Mouse (Mus musculus): ENCODE data around the gene Dll1. TPM values are rescaled to one million over a fixed set of nuclear protein-coding genes. Genes with fewer than 3 reads are reported as not detected.
A peak's percentile ranks its signal among the peaks of the same experiment; 100 is the strongest.

Gene Dll1
- total RNA-seq, 2 experiments from 2014 or later = 4.6 to 5.6 TPM

DNA sequence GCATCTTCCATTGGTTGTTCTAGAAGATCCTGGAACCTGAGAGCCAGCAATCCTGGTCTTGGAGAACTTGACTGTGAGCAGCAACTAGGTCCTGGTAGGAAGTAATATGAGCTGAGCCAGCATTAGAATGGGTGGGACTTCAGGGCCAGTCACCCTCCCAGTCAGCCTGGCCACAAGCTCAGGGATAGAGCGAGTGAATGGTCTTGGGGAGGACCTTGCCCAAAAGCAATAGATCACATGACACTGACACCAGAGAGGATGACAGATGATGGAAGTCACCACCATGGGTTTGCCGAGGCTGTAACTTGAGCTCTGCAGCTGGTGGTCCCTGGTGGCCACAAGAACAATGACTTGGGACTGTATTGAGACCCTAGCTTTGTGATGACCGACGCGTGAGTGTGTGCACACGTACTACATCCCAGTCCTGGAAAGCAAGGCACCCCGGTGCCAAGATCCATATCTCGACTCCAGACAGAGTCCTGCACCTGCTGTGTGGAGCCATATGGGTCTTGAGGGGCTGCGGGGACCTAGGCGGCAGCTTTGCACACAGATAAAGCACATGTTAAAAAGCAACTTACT, 46.8 kb downstream of the Dll1 start:
- DNase-seq = no peak

DNA sequence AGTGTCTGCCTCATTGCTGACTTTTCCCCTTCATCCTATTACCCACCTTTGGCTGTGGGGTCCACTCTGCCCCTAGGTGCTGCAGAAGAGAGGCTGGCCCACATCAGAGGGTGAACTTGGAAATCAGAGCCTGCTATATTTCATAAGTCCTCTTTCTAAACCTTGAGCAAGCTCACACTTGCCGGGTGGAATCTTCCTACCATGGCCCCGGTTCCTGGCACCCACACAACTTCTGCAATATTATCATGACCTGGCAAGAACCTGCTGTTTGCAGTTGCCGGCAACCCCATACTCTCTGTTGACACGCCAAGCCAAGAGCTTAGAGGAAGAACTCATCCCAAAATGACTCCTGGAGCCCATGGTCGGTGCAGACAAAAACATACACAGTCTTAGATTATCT, 49.6 kb downstream of the Dll1 start:
- peak; percentile 13 to 15 for DNase-seq

DNA sequence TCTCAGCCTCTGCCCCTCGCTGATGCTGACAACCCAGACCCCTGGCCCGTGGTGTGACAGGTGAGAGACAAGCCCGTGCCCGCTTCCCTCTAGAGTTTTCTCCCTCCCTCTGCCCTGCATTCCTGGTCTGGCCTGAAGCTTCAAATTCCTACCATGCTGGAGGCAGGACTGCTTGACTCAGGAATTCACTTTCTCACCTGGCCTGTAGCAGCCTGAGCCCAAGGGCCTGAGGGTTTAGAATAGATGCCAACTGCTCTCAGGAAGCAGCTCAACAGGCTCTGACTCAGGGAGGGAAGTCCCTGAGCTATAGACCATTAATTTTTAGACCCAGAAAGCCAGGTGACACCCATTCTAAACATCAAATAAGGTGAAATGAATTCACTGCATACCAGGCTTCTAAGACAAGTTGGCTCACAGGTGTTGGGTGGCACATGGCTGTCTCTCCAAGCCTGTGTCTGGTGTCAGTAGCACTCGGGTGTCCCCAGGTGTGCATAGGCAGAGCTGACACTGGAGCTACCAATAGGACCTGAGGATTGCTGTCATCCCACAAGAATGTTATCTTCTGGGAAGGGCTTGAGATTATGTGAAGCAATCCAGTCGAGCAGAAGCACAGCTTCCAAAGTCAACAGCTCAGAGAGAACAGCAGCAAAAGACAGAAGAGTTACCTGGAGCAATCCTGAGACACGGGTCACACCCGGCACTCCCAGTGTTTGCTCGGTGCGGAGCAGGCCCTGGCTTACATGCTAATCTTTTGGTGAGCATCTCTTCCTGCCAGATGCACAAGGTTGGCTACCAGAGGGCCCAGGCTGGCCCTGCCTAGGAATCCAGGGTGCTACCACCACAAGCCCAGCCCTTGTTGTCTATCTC, 50.5 kb downstream of the Dll1 start:
- no peak for DNase-seq

DNA sequence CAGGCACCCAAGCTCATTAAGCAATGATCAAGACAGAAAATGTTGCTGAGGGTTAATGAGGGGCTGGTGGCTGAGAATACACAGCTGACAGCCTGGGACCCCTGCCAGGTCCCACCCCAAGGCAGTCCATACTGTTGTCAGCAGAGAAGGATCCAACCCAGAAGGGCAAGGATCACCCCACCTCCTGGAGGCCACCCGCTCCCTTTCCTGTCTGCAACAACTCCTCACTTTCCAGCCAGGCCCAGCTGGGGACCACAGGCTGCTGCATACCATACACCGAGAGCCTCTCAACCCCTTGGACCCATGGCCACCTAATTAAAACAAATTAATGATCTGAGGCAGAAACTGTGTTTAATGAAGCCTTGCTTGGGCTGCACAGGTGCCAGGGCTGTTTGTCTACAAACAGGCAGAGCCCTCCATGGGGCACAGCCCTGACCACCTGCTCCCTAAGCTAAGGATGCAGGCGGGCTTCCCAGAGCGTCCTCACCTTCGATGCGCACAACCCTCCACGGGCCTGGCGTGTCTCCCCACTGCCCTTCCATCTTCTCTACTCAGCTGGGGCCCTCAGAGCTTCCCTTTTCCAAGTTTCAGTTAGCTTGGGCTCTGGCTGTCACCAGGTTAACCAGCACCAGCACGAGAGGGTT, 53.4 kb downstream of the Dll1 start:
- DNase-seq = no peak

Other genes starting within 250 kb of the Dll1 start
- gene Fam120b, start 19.3 kb upstream of the Dll1 start, total RNA-seq (2021) = 10 to 100 TPM; 11.9 to 12.8 TPM
- gene Psmb1, start 122.9 kb upstream of the Dll1 start, total RNA-seq (2021) = 100 to 1,000 TPM; 128 to 135 TPM
- 10 to 100 TPM; 10.2 to 11.2 TPM for gene Tbp, start 123.0 kb upstream of the Dll1 start, total RNA-seq (2021)
- gene Pdcd2, start 150.4 kb upstream of the Dll1 start, total RNA-seq (2021) = 10 to 100 TPM; 16.6 to 20.5 TPM
- gene Prdm9, start 187.5 kb upstream of the Dll1 start, total RNA-seq (2021) = 1 to 10 TPM; 1.6 to 1.9 TPM

Measured in heart, adult 18-20 months (tissue).